Mouse (Mus musculus) megakaryocyte, embryonic 14.5 days (primary cell): Measurements from ENCODE around the gene Esrra. TPM values are rescaled to one million over a fixed set of nuclear protein-coding genes. Genes with fewer than 3 reads are reported as not detected.

ENCODE experiments used
- H3K27me3 ChIP-seq: replicated peaks from 2 replicates; pipeline ENCODE3; 2012; ENCODE audit warnings: inconsistent platforms
- H3K36me3 ChIP-seq: replicated peaks from 2 replicates; pipeline ENCODE3; 2012; ENCODE audit warnings: low read length, inconsistent platforms, mixed read lengths
- H3K4me1 ChIP-seq: 2 replicates; pipeline ENCODE4 v1.6.1; 2012; ENCODE audit warnings: inconsistent platforms
- H3K4me3 ChIP-seq: replicated peaks from 2 replicates; pipeline ENCODE3; 2012; ENCODE audit warnings: moderate library complexity, mild to moderate bottlenecking, inconsistent platforms
- H3K9me3 ChIP-seq: 2 replicates; pipeline ENCODE4 v1.6.1; 2012; ENCODE audit warnings: inconsistent platforms
- FLI1 ChIP-seq: IDR thresholded peaks from 2 replicates; pipeline ENCODE4 v1.6.1; 2012; ENCODE audit warnings: low read length, inconsistent platforms, mixed read lengths
- GATA1 ChIP-seq: IDR thresholded peaks from 3 replicates; pipeline ENCODE4 v1.6.1; 2012; ENCODE audit warnings: mixed read lengths, low read length, inconsistent platforms, borderline replicate concordance
- polyA plus RNA-seq: library from polyadenylated mRNA; stranded (reverse); fragments of >175 nt; gene quantifications from 2 replicates; pipeline ENCODE4 v1.2.3, GENCODE M21; 2012; ENCODE audit warnings: low replicate concordance; ENCODE audit not compliant: insufficient read depth

The Esrra gene
- polyA plus RNA-seq, 1 experiment: 56.1 TPM

DNA sequence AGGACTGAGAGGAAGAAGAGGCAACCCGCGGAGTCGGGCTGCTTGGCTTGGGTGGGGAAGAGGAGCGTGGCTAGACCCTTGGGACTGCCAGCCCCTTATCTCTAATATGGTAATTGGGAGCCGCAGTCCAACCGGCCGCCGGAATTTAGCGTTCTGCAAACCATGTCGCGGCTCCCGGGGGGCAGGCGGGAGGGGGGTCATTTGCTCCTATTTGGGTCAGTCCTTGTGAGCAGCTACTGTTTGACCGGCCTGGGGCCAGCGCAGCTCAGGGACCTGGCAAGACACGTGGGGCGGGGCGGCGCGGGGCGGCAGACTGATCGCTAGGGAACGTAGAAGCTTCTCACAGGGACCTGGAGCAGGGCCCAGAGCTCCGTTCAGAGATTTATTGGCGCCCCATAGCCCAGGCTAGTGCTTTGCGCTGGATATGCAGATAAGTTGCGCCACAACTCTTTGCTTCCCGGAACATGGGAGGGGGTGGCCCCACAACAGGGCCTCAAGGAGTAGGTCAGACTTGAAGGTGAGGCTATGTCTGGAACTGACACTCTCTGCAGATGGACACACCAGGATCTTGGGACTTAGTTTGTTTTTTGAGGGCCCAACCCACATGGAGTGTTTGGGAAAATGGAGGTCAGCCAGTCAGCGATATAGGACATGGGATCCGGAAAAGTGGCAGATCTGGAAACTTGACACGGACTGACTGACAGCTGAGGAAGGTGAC lies 30.5 kb upstream of the Esrra start:
- peaks cover 74% of the 10 kb centered on the region for H3K36me3 ChIP-seq
- no peaks in the 10 kb centered on the region for H3K9me3 ChIP-seq
- no peak for TF ChIP-seq GATA1
- H3K4me3 ChIP-seq: peak overlapping the region; percentile 95
- peaks cover 87% of the 10 kb centered on the region for H3K4me1 ChIP-seq
- no peaks in the 10 kb centered on the region for H3K27me3 ChIP-seq

DNA sequence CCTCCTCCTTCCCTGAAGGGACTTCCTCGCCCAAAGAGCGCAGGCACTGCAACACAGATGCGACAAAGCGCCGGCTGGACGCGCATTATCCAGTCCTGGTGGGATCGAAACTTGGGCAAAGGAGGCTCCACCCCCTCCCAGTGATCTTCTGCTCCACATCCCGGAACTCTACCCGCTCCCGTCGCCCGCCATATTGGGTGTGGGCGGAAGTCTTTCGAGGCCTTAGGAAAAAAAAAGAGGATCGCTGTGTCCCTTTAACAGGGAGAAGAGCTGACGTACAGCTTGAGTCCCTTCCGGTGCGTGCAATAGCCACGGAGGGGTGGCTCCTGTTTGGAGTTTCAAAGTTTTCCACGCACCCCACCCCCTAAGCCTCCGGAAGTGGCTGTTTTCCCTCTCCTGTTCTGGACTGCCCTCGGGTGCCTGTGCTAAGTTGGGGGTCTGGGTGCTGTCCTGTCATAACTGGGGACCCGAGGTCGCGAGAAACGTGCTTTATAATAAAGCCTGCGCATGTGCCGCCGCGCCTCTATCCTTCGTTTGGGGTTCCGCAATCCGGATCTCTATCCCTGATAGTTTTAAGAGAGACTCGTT lies 29.9 kb upstream of the Esrra start:
- Histone ChIP-seq H3K4me3 (peak overlapping the region; percentile 95), H3K9me3 (no peaks in the 10 kb centered on the region), H3K27me3 (no peaks in the 10 kb centered on the region), H3K4me1 (peaks cover 83% of the 10 kb centered on the region), H3K36me3 (peaks cover 74% of the 10 kb centered on the region)
- TF ChIP-seq FLI1 (peak; percentile 54; the same call in 1 of the 2 replicates), GATA1 (no peak)

DNA sequence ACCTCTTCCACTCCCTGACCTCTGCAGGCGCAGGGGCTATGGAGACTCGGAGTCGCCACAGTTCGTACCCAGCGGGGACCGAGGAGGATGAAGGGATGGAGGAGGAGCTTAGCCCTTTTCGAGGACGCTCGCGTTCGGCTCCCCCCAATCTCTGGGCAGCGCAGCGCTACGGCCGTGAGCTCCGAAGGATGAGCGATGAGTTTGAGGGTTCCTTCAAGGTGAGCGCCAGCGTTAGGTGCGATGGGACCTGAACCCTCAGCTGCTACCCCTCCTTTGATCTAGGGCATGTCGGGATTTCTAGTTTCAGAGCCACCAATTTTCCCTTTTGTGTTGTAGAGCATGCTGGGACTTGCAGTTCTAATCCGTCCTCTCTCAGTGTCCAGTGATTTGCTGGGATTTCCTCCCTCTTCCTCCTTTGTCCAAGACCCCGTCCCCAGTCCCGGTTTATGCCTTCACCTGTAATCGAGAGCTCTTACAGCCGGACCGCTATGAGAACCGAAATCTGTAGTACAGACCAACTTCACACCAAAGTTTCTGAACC lies 29.1 kb upstream of the Esrra start:
- Histone ChIP-seq H3K36me3 (peaks cover 74% of the 10 kb centered on the region), H3K4me1 (peaks cover 81% of the 10 kb centered on the region)

DNA sequence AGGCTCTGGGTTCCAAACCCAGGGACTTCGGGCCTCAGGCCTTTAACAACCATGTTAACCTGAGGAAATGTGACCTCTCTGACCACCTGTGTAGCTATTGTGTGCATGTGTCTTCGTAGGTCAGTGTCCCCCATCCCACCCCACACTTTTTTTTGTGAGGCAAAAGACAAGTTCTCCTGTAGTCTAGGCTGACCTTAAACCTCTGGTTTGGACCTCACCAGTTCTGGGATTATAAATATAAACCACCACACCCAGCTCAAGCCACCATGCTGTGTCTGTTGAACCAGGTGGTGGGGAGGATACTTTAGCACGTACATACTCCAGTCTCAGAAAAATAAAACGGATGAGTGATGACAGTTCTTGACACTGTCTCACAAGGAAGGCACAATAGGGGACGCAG lies 28.3 kb upstream of the Esrra start:
- TF ChIP-seq GATA1: no peak
- TF ChIP-seq FLI1: no peak
- peaks cover 81% of the 10 kb centered on the region for H3K4me1 ChIP-seq

More for the DNA sequence above, 29.1 kb upstream of the Esrra start:
- Histone ChIP-seq H3K4me3 (peak overlapping the region; percentile 95), H3K27me3 (no peaks in the 10 kb centered on the region), H3K9me3 (no peaks in the 10 kb centered on the region)
- no peak for TF ChIP-seq FLI1
- no peak for TF ChIP-seq GATA1

DNA sequence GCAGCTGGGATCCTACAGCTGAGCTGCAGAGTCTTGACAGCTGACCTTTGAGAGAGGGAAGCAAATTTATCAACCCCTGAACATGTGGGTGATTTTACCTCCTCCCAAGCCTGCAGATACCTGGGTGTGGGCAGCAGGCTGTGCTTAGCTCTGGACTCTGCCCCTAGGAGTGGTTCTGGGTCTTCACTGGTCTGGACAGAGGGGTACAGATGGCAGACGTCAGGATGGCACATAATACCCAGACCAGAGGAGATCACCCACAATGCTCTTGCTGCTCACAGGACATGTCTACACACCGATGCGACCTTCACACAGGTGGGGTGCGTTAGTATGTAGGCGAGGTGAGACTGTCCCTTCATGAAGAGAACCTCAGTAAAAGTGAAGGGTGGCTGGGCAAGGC lies 27.9 kb upstream of the Esrra start:
- TF ChIP-seq FLI1: no peak
- H3K27me3 ChIP-seq: no peaks in the 10 kb centered on the region
- H3K36me3 ChIP-seq: peaks cover 71% of the 10 kb centered on the region
- no peaks in the 10 kb centered on the region for H3K9me3 ChIP-seq
- peak overlapping the region; percentile 3 for H3K4me3 ChIP-seq
- peaks cover 79% of the 10 kb centered on the region for H3K4me1 ChIP-seq

More for the DNA sequence above, 28.3 kb upstream of the Esrra start:
- Histone ChIP-seq H3K27me3 (no peaks in the 10 kb centered on the region), H3K36me3 (peaks cover 74% of the 10 kb centered on the region), H3K9me3 (no peaks in the 10 kb centered on the region), H3K4me3 (peak overlapping the region; percentile 95)

DNA sequence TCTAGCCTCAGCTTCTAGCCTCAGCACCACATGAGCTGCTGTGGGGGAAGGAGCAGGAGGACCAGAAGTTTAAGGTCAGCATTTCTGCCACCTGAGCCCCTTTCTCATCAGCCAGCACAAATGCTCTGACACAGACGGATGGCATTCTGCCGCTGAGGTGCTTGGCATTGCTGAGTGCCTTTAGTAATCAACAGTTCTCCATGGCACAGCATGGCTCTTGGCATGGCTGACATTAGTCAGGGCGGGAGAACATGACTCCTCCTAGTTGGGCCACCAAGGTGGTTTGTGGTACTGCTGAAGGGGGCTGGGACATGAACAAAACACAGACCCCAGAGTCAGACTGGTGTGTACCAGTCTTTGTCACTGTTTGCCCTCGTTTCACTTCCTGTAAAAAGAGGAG lies 26.6 kb upstream of the Esrra start:
- H3K4me1 ChIP-seq: peaks cover 74% of the 10 kb centered on the region
- no peak overlapping the region for H3K4me3 ChIP-seq
- no peaks in the 10 kb centered on the region for H3K27me3 ChIP-seq
- no peaks in the 10 kb centered on the region for H3K9me3 ChIP-seq
- TF ChIP-seq GATA1 (no peak), FLI1 (no peak)
- H3K36me3 ChIP-seq: peaks cover 64% of the 10 kb centered on the region

DNA sequence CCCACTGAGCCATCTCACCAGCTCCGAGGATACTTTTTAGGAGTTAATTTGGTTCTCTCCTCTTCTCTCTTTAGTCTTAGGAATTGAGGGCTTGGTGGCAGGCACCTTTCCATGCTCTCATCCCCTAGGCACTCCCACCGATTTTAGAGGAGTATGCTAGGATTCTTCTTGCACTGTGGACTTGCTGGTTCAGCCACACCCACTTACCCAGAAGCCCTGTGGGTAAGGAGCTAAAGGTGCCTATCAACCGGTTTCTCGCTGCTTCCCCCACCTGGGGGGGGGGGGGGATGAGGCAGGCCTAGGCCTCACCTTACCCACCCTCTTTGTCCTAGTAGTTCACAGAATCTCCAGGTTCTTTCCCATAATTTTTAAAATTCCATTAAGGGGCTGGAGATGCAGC lies 26.1 kb upstream of the Esrra start:
- H3K4me1 ChIP-seq: peaks cover 74% of the 10 kb centered on the region
- H3K36me3 ChIP-seq: peaks cover 59% of the 10 kb centered on the region

DNA sequence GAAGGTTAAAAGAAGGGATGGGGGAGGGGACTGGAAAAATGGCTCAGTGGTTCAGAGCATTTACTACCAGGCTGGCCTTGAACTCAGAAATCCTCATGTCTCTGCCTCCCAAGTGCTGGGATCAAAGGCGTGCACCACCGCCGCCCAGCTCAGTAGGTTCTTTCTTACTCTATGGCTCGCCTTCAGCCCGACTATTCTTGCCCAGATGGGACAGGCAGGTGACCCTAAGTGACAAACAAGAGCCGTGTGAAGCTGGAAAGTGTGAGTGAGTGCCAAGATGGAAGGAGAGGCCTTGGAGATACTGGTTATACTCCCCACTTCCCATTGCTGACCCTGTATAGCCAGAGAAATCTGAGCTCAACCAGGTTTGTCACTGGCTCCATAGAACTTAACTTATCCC lies 22.1 kb upstream of the Esrra start:
- TF ChIP-seq FLI1: no peak
- no peak for TF ChIP-seq GATA1
- peaks cover 58% of the 10 kb centered on the region for H3K36me3 ChIP-seq
- no peaks in the 10 kb centered on the region for H3K9me3 ChIP-seq
- H3K4me1 ChIP-seq: peaks cover 68% of the 10 kb centered on the region
- H3K4me3 ChIP-seq: no peak overlapping the region
- no peaks in the 10 kb centered on the region for H3K27me3 ChIP-seq

More for the DNA sequence above, 26.1 kb upstream of the Esrra start:
- no peaks in the 10 kb centered on the region for H3K9me3 ChIP-seq
- H3K27me3 ChIP-seq: no peaks in the 10 kb centered on the region
- TF ChIP-seq GATA1: no peak
- TF ChIP-seq FLI1: no peak
- H3K4me3 ChIP-seq: no peak overlapping the region

DNA sequence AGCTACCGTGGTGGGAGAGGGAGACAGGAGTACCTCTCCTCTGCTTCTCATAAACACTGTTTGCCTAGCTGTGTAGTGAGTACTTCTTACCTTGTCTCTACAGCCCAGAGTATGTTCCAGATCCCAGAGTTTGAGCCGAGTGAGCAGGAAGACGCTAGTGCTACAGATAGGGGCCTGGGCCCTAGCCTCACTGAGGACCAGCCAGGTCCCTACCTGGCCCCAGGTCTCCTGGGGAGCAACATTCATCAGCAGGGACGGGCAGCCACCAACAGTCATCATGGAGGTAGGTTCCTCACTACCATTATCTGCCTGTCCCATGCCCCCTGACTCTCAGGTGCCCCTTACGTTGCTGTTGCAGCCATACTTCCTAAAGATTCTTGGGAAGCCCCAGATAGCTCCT lies 21.2 kb upstream of the Esrra start:
- Histone ChIP-seq H3K9me3 (no peaks in the 10 kb centered on the region), H3K4me1 (peaks cover 64% of the 10 kb centered on the region), H3K27me3 (no peaks in the 10 kb centered on the region), H3K36me3 (peaks cover 58% of the 10 kb centered on the region), H3K4me3 (peak overlapping the region; percentile 98)
- no peak for TF ChIP-seq FLI1
- TF ChIP-seq GATA1: no peak

DNA sequence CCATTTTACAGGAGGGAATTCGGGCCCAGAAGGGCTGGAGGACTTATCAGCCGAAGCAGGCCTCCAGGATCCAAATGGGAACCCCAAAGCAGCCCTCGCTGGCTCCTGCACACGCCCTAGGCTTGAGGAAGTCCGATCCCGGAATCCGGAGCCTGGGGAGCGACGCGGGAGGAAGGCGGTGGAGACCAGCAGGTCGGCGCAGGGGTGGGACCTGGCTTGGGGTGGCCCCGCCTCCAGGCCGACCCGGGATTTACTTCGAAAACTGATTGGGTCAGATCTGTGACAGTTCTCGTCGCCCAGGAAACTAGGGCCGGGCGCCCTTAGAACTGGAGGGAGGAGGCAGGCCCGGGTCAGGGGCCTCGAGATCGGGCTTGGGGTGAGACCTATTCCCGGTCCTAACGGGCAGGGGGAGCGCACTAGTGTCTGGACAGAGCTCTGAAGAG lies 20.7 kb upstream of the Esrra start, which contains the start of gene Gpr137:
Gene Gpr137 (minus strand): TSS at position 232 of the 443 bp plus-strand sequence.
- TF ChIP-seq GATA1: no peak
- TF ChIP-seq FLI1: no peak
- peaks cover 59% of the 10 kb centered on the region for H3K36me3 ChIP-seq
- H3K27me3 ChIP-seq: no peaks in the 10 kb centered on the region
- H3K9me3 ChIP-seq: no peaks in the 10 kb centered on the region
- peak within 1 kb of the TSS; percentile 98 for H3K4me3 ChIP-seq
- H3K4me1 ChIP-seq: peaks cover 65% of the 10 kb centered on the region
